Mouse (Mus musculus): ENCODE measurements around the gene Gm45623. TPM values are rescaled to one million over a fixed set of nuclear protein-coding genes. Genes with fewer than 3 reads are reported as not detected.

Gm45623 gene
- polyA plus RNA-seq, 1 experiment from 2014 or later: 3.0 TPM

DNA sequence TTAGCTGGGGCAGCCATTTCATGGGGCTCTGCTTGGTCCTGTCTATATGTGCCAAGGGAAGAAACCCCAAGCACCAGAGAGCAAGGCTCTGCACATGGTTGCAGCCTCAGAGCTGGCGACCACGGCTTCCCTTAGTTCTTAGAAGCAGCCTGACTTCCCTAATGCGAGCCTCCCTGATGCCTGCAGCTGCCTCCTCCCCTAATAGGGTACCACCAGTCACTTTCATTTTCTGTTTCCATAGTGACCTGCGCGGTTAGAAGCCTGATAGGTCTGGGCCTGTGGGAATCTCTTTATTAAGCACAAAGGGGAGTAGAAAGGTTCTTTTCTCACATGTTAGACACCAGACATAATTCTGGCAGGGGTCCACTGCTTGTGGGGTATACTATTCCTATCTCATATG lies 20.7 kb upstream of the Gm45623 start:
- Histone ChIP-seq H3K4me2 (ENCODE audit: low read length) (peak overlapping the region; percentile 29), H3K27me3 (ENCODE audit: control insufficient read depth, insufficient read depth, low read depth, low read length) (0 out of 2 replicates have a peak, but pooled peaks cover 2% of the 10 kb centered on the region), H3K36me3 (ENCODE audit: control insufficient read depth, insufficient read depth, low read length) (no peaks in the 10 kb centered on the region), H3K27ac (ENCODE audit: low read length) (peak overlapping the region; percentile 87), H3K4me1 (ENCODE audit: control insufficient read depth, insufficient read depth, low read length) (peaks cover 30% of the 10 kb centered on the region), H3K9ac (ENCODE audit: low read depth, low read length) (peak overlapping the region; percentile 31; the same call in 1 of the 2 replicates), H3K9me3 (replicated peaks; ENCODE audit: control insufficient read depth, low read length, poor library complexity, severe bottlenecking) (no peaks in the 10 kb centered on the region), H3K4me3 (ENCODE audit: low read depth, low read length) (no peak overlapping the region)
- peak; percentile 86 for ATAC-seq
- WGBS: 4% methylated on average over 5 of the region's 5 CpGs

- no peak overlapping the region for H3K9ac ChIP-seq (ENCODE audit: low read depth, low read length)
- no peaks in the 10 kb centered on the region for H3K9me3 ChIP-seq (replicated peaks; ENCODE audit: control insufficient read depth, low read length, poor library complexity, severe bottlenecking)
- no peak for ATAC-seq
- H3K4me3 ChIP-seq (ENCODE audit: low read depth, low read length): no peak overlapping the region
- H3K27ac ChIP-seq (ENCODE audit: low read length): peak overlapping the region; percentile 87
- no peaks in the 10 kb centered on the region for H3K36me3 ChIP-seq (ENCODE audit: control insufficient read depth, insufficient read depth, low read length)
- H3K4me1 ChIP-seq (ENCODE audit: control insufficient read depth, insufficient read depth, low read length): peaks cover 32% of the 10 kb centered on the region
- WGBS: 62% methylated on average over 14 of the region's 14 CpGs
- 0 out of 2 replicates have a peak, but pooled peaks cover 2% of the 10 kb centered on the region for H3K27me3 ChIP-seq (ENCODE audit: control insufficient read depth, insufficient read depth, low read depth, low read length)
- no peak overlapping the region for H3K4me2 ChIP-seq (ENCODE audit: low read length)
Observed at GRCm38 (mm10) chr13:56773262-56773870, 19.7 kb upstream of the Gm45623 start.

- Histone ChIP-seq H3K27me3 (ENCODE audit: control insufficient read depth, insufficient read depth, low read depth, low read length) (0 out of 2 replicates have a peak, but pooled peaks cover 2% of the 10 kb centered on the region), H3K4me2 (ENCODE audit: low read length) (no peak overlapping the region), H3K9me3 (replicated peaks; ENCODE audit: control insufficient read depth, low read length, poor library complexity, severe bottlenecking) (no peaks in the 10 kb centered on the region), H3K9ac (ENCODE audit: low read depth, low read length) (no peak overlapping the region), H3K4me3 (ENCODE audit: low read depth, low read length) (no peak overlapping the region), H3K4me1 (ENCODE audit: control insufficient read depth, insufficient read depth, low read length) (peaks cover 32% of the 10 kb centered on the region), H3K27ac (ENCODE audit: low read length) (no peak overlapping the region), H3K36me3 (ENCODE audit: control insufficient read depth, insufficient read depth, low read length) (no peaks in the 10 kb centered on the region)
- WGBS: 42% methylated on average over 3 of the region's 3 CpGs
- ATAC-seq: no peak
Observed at GRCm38 (mm10) chr13:56772592-56772991, 19.0 kb upstream of the Gm45623 start.

DNA sequence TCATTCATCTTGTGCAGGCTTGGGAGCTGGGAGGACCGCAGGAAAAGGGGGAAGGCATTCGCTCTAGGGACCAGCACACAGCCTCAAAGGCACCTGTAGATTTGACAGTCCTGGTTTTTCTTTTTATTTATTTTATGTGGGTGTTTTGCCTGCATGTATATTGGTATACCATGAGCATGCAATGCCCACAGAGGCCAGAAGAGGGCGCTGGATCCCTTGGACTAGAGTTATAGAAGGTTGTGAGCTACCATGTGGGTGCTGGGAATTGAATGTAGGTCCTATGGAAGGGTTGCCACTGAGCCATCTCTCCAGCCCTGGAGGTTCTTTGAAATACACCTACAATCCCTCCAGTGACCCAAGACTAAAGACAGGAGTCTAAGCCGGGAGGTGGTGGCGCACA lies 17.2 kb upstream of the Gm45623 start:
- H3K27ac ChIP-seq (ENCODE audit: low read length): peak overlapping the region; percentile 23
- no peak overlapping the region for H3K9ac ChIP-seq (ENCODE audit: low read depth, low read length)
- WGBS: 65% methylated on average over 5 of the region's 5 CpGs
- H3K4me1 ChIP-seq (ENCODE audit: control insufficient read depth, insufficient read depth, low read length): peaks cover 32% of the 10 kb centered on the region
- no peaks in the 10 kb centered on the region for H3K27me3 ChIP-seq (ENCODE audit: control insufficient read depth, insufficient read depth, low read depth, low read length)
- H3K36me3 ChIP-seq (ENCODE audit: control insufficient read depth, insufficient read depth, low read length): no peaks in the 10 kb centered on the region
- no peak overlapping the region for H3K4me2 ChIP-seq (ENCODE audit: low read length)
- H3K9me3 ChIP-seq (replicated peaks; ENCODE audit: control insufficient read depth, low read length, poor library complexity, severe bottlenecking): no peaks in the 10 kb centered on the region
- ATAC-seq: no peak
- no peak overlapping the region for H3K4me3 ChIP-seq (ENCODE audit: low read depth, low read length)

DNA sequence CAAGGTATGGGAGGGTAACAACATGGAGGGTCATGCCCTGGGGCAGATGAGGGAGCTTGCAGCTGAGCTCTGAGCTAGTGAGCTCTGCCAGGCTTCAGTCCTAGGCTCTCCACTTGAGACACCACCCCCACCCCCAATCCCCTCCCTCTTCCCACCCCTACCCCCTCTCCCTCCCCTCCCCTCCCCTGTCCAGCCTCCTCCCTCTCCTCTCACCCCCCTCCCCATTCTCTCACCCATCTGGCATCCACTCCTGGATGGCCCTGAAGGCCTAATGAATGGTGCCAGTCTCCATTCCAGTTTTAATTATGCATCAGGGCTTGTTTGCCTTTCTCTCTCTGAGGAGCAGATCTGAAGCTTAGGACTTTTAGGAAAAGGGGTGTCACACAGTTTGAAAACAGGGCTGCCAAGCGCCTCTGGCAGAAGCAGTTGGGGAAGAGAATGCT lies 16.5 kb upstream of the Gm45623 start:
- no peaks in the 10 kb centered on the region for H3K27me3 ChIP-seq (ENCODE audit: control insufficient read depth, insufficient read depth, low read depth, low read length)
- ATAC-seq: no peak
- H3K36me3 ChIP-seq (ENCODE audit: control insufficient read depth, insufficient read depth, low read length): no peaks in the 10 kb centered on the region
- WGBS: 38% methylated on average over 1 of the region's 1 CpGs
- no peak overlapping the region for H3K9ac ChIP-seq (ENCODE audit: low read depth, low read length)
- H3K27ac ChIP-seq (ENCODE audit: low read length): peak overlapping the region; percentile 24
- H3K4me1 ChIP-seq (ENCODE audit: control insufficient read depth, insufficient read depth, low read length): peaks cover 33% of the 10 kb centered on the region
- H3K9me3 ChIP-seq (replicated peaks; ENCODE audit: control insufficient read depth, low read length, poor library complexity, severe bottlenecking): no peaks in the 10 kb centered on the region
- no peak overlapping the region for H3K4me2 ChIP-seq (ENCODE audit: low read length)
- H3K4me3 ChIP-seq (ENCODE audit: low read depth, low read length): no peak overlapping the region

GRCm38 (mm10) chr13:56769431-56769830 lies 15.8 kb upstream of the Gm45623 start:
- Histone ChIP-seq H3K27ac (ENCODE audit: low read length) (peak overlapping the region; percentile 24; the same call in 1 of the 2 replicates), H3K4me1 (ENCODE audit: control insufficient read depth, insufficient read depth, low read length) (peaks cover 27% of the 10 kb centered on the region), H3K4me3 (ENCODE audit: low read depth, low read length) (no peak overlapping the region), H3K4me2 (ENCODE audit: low read length) (no peak overlapping the region), H3K9me3 (replicated peaks; ENCODE audit: control insufficient read depth, low read length, poor library complexity, severe bottlenecking) (no peaks in the 10 kb centered on the region), H3K27me3 (ENCODE audit: control insufficient read depth, insufficient read depth, low read depth, low read length) (no peaks in the 10 kb centered on the region), H3K36me3 (ENCODE audit: control insufficient read depth, insufficient read depth, low read length) (no peaks in the 10 kb centered on the region), H3K9ac (ENCODE audit: low read depth, low read length) (no peak overlapping the region)
- 18% methylated on average over 4 of the region's 4 CpGs for WGBS
- no peak for ATAC-seq

- Histone ChIP-seq H3K27me3 (ENCODE audit: control insufficient read depth, insufficient read depth, low read depth, low read length) (no peaks in the 10 kb centered on the region), H3K4me3 (ENCODE audit: low read depth, low read length) (no peak overlapping the region), H3K36me3 (ENCODE audit: control insufficient read depth, insufficient read depth, low read length) (no peaks in the 10 kb centered on the region), H3K4me2 (ENCODE audit: low read length) (no peak overlapping the region), H3K27ac (ENCODE audit: low read length) (no peak overlapping the region), H3K9me3 (replicated peaks; ENCODE audit: control insufficient read depth, low read length, poor library complexity, severe bottlenecking) (no peaks in the 10 kb centered on the region), H3K9ac (ENCODE audit: low read depth, low read length) (no peak overlapping the region), H3K4me1 (ENCODE audit: control insufficient read depth, insufficient read depth, low read length) (peaks cover 24% of the 10 kb centered on the region)
- whole genome bisulfite sequencing: 37% methylated on average over 5 of the region's 5 CpGs
- ATAC-seq: no peak
Observed at GRCm38 (mm10) chr13:56766211-56766610, 12.6 kb upstream of the Gm45623 start.

DNA sequence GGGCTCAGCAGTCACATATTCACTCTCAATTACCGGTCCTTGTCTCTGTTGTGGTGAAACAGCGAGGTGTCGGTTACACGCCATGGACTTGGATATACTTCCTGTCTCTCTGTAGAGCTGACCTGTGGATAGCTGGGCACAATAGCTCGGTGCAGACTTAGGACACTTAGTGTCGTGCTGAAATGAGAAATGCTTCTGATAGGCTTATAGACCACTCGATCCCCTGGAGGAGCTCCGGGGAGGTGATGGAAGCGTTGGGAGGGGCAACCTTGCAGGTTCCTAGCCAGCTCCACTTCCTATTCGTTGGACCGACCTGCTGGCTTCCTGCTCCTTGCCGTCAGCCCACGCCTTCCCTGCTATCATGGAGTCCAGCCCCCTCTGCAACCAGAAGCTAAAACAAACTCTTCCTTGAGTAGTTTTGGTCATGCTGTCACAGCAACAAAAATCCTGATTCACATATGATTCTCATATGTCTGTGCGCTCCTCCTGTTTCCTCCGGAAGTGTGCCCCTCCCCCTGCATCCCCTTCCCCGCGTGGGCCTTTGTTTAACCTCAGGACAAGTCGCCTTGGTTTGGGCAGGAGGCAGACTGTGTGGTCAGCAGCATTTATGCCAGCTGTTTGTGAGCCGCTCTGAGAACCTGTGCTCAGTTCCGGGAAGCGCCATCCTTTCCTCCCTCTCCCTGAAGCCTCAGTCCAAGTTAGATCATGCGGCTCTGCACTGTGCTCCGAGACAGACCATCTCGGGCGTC lies 11.8 kb upstream of the Gm45623 start:
- Histone ChIP-seq H3K4me2 (ENCODE audit: low read length) (no peak overlapping the region), H3K9ac (ENCODE audit: low read depth, low read length) (peak overlapping the region; percentile 15; the same call in 1 of the 2 replicates), H3K9me3 (replicated peaks; ENCODE audit: control insufficient read depth, low read length, poor library complexity, severe bottlenecking) (no peaks in the 10 kb centered on the region), H3K4me1 (ENCODE audit: control insufficient read depth, insufficient read depth, low read length) (peaks cover 24% of the 10 kb centered on the region), H3K27me3 (ENCODE audit: control insufficient read depth, insufficient read depth, low read depth, low read length) (no peaks in the 10 kb centered on the region), H3K36me3 (ENCODE audit: control insufficient read depth, insufficient read depth, low read length) (no peaks in the 10 kb centered on the region), H3K4me3 (ENCODE audit: low read depth, low read length) (no peak overlapping the region), H3K27ac (ENCODE audit: low read length) (no peak overlapping the region)
- WGBS: 53% methylated on average over 25 of the region's 25 CpGs
- no peak for ATAC-seq
